Mouse (Mus musculus) brain, embryonic 14.5 days (tissue): Measurements from ENCODE around the gene Olfr1418. TPM values are rescaled to one million over a fixed set of nuclear protein-coding genes. Genes with fewer than 3 reads are reported as not detected.
"Not testable (repeated sequence)": the region's sequence is repeated elsewhere in the genome, so short reads cannot be mapped to it uniquely, and the experiment has no call there.

ENCODE experiments used
- DNase-seq: peaks from one replicate; pipeline ENCODE4 v3.0.0-alpha.2; 2011; ENCODE audit warnings: low read depth
- CTCF ChIP-seq: fragments of 200-500 bp; IDR thresholded peaks from 2 replicates; pipeline ENCODE4 v1.5.1; 2012; ENCODE audit warnings: inconsistent platforms, mild to moderate bottlenecking, moderate library complexity, borderline replicate concordance; ENCODE audit not compliant: insufficient read depth, insufficient read length; ENCODE audit errors: extremely low read depth
- POLR2A ChIP-seq: fragments of 200-500 bp; IDR thresholded peaks from 2 replicates; pipeline ENCODE4 v1.6.1; 2012; ENCODE audit warnings: mild to moderate bottlenecking, inconsistent platforms, borderline replicate concordance; ENCODE audit not compliant: poor library complexity, insufficient read depth, insufficient read length, severe bottlenecking; ENCODE audit errors: extremely low read depth
- polyA plus RNA-seq: library from polyadenylated mRNA; depleted of rRNA; stranded (reverse); fragments of >200 nt; gene quantifications from 2 replicates; pipeline ENCODE4 v1.2.3, GENCODE M21; 2012; rRNA removed

Gene Olfr1418
- polyA plus RNA-seq, result not detected in 2 replicates

- TF ChIP-seq CTCF (no peak), POLR2A (no peak)
- no peak for DNase-seq
Measured at GRCm38 (mm10) chr19:11860966-11861365, at the start of gene Olfr1418. Olfr1418 (minus strand) TSS chr19:11861066.

GRCm38 (mm10) chr19:11886265-11886664 is 25.4 kb upstream of the Olfr1418 start, which contains the start of gene Olfr1420:
Olfr1420 (plus strand) TSS chr19:11886565.
- no peak for DNase-seq
- no peak for TF ChIP-seq POLR2A
- TF ChIP-seq CTCF, result no peak

- not testable (repeated sequence) for DNase-seq
Measured at GRCm38 (mm10) chr19:11878404-11878803, 17.5 kb upstream of the Olfr1418 start.

DNA sequence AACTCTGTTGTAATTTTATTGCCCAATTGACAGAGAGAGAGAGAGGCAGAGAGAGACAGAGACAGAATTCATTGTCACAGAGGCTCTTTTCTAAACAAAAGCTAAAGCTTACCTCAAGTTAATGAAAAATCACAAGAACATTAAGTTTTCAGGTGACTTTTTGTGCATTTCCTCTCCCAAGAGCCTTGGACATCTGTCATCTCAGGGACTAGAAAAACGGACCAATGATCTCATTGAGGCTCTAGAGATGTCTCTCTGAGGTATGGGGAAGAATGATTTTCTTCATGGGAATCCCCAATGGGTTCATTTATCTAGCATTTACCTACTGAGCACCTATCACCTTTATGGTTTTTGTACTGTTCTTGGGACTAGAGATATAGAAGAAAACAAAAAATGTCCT is 14.1 kb upstream of the Olfr1418 start, which contains the start of gene Olfr1419:
Olfr1419 (minus strand) TSS at position 101 of the 400 bp plus-strand sequence.
- no peak for DNase-seq
- TF ChIP-seq POLR2A (no peak), CTCF (no peak)

GRCm38 (mm10) chr19:11867837-11868236 is 7.0 kb upstream of the Olfr1418 start:
- DNase-seq, result no peak
- TF ChIP-seq POLR2A, result no peak
- no peak for TF ChIP-seq CTCF

GRCm38 (mm10) chr19:11856506-11856905 is 4.4 kb downstream of the Olfr1418 start:
- DNase-seq, result no peak
- no peak for TF ChIP-seq CTCF
- TF ChIP-seq POLR2A, result no peak

- no peak for DNase-seq
- TF ChIP-seq POLR2A, result no peak
- no peak for TF ChIP-seq CTCF
Measured at GRCm38 (mm10) chr19:11854821-11855220, 6.0 kb downstream of the Olfr1418 start.

GRCm38 (mm10) chr19:11852652-11853051 is 8.2 kb downstream of the Olfr1418 start:
- TF ChIP-seq POLR2A (no peak), CTCF (no peak)
- no peak for DNase-seq

- no peak for DNase-seq
Measured at GRCm38 (mm10) chr19:11846333-11846732, 14.5 kb downstream of the Olfr1418 start.

GRCm38 (mm10) chr19:11839119-11839518 is 21.7 kb downstream of the Olfr1418 start, which contains the start of gene Olfr1417:
Olfr1417 (minus strand) TSS chr19:11839219.
- DNase-seq, result no peak
- TF ChIP-seq CTCF (no peak), POLR2A (no peak)

More at GRCm38 (mm10) chr19:11846333-11846732, 14.5 kb downstream of the Olfr1418 start:
- no peak for TF ChIP-seq POLR2A
- no peak for TF ChIP-seq CTCF

GRCm38 (mm10) chr19:11823346-11824065 is 37.4 kb downstream of the Olfr1418 start:
- DNase-seq, result no peak
- TF ChIP-seq POLR2A (no peak), CTCF (no peak)

GRCm38 (mm10) chr19:11820211-11820610 is 40.7 kb downstream of the Olfr1418 start:
- DNase-seq, result no peak
- TF ChIP-seq CTCF, result peak; percentile 7; the same call in 1 of the 2 replicates
- no peak for TF ChIP-seq POLR2A
